Mouse (Mus musculus): ENCODE data around the gene Zc3h4. TPM values are rescaled to one million over a fixed set of nuclear protein-coding genes. Genes with fewer than 3 reads are reported as not detected.

Zc3h4 gene
- polyA plus RNA-seq, 1 experiment from 2014 or later = 24.6 TPM

DNA sequence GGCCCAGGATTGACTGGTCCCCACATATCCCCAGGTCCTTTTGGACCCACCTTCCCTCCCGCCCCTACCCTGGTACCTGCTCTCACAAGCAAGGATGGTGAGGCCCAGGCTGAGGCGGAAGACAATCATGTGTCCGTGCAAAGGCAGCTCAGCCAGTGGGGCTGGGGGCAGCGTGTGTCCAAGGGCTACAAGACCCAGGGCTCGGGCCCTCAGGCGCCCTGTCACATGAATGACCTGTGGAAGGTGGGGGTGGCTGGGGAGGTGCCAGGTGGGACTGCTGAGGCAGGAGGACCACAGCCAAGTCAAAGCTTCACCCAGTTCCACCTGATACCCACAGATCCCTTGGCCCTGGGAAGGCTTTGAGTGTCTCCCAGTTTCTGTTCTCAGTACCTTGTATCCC lies 61.0 kb downstream of the Zc3h4 start:
- H3K4me3 ChIP-seq = no peak overlapping the region
- H3K36me3 ChIP-seq = peaks cover 11% of the 10 kb centered on the region
- 82% methylated on average over 6 of the region's 6 CpGs for WGBS
- no peaks in the 10 kb centered on the region for H3K9me3 ChIP-seq (replicated peaks)
- peaks cover 21% of the 10 kb centered on the region for H3K27me3 ChIP-seq (ENCODE audit: low read depth, poor library complexity, severe bottlenecking)
- no peak for DNase-seq (ENCODE audit: low spot score)
- 0 out of 2 replicates have a peak overlapping the region, but pooled peaks have one; percentile 19 for H3K27ac ChIP-seq
- 0 out of 2 replicates have a peak, but pooled peaks cover 2% of the 10 kb centered on the region for H3K4me1 ChIP-seq

DNA sequence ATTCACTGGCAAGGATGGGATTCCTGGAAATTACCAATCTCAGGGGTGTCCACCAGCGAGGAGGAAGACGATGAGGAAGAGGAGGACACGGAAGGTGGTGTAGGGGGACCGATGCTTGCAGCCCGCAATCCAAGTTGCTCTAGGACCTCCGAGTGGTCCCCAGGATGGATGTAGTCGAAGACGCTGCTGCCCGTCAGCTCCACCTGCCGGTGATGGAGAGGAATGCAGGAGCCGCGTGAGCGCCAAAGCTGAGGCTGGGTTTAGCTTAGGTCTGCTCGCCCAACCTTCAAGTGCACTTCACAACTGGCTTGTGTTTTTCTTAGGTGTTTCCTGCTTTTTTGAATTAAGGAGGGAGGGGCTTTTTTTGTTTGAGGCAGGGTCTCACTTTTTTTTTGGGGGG lies 62.5 kb downstream of the Zc3h4 start:
- WGBS = 4% methylated on average over 14 of the region's 14 CpGs
- Histone ChIP-seq H3K36me3 (peaks cover 3% of the 10 kb centered on the region; the same call in 1 of the 2 replicates), H3K9me3 (replicated peaks) (no peaks in the 10 kb centered on the region), H3K4me1 (peaks cover 8% of the 10 kb centered on the region), H3K27ac (no peak overlapping the region), H3K4me3 (no peak overlapping the region), H3K27me3 (ENCODE audit: low read depth, poor library complexity, severe bottlenecking) (peaks cover 26% of the 10 kb centered on the region)
- peak; percentile 91 for DNase-seq (ENCODE audit: low spot score)

GRCm38 (mm10) chr7:16465160-16465559 lies 64.5 kb downstream of the Zc3h4 start:
- Histone ChIP-seq H3K4me1 (peaks cover 9% of the 10 kb centered on the region), H3K9me3 (replicated peaks) (no peaks in the 10 kb centered on the region), H3K4me3 (no peak overlapping the region), H3K27ac (no peak overlapping the region), H3K27me3 (ENCODE audit: low read depth, poor library complexity, severe bottlenecking) (peaks cover 42% of the 10 kb centered on the region), H3K36me3 (no peaks in the 10 kb centered on the region)
- DNase-seq (ENCODE audit: low spot score) = peak; percentile 84
- WGBS = 16% methylated on average over 8 of the region's 8 CpGs

DNA sequence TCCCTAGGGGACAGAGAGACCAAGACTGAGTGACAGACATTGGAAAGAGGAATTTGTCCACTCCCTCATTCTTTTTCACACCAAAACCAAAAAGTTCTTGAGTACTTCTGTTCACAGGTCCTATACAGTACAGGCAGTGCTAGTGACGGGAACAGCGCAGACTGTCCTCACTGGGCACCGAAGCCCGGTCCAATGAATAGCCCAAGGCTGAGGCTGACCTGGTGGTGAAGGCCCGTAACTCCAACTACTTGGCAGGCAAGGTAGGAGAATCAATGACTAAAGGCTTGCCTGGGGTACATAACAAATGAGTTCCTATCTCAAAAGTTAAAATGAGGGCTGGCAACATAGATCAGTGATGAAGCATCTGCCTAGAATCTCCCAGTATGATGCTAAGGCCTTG lies 64.9 kb downstream of the Zc3h4 start:
- Histone ChIP-seq H3K27me3 (ENCODE audit: low read depth, poor library complexity, severe bottlenecking) (peaks cover 45% of the 10 kb centered on the region), H3K4me1 (peaks cover 9% of the 10 kb centered on the region), H3K36me3 (no peaks in the 10 kb centered on the region)

GRCm38 (mm10) chr7:16466565-16466964 lies 65.9 kb downstream of the Zc3h4 start:
- no peaks in the 10 kb centered on the region for H3K9me3 ChIP-seq (replicated peaks)
- no peak overlapping the region for H3K27ac ChIP-seq
- no peak for DNase-seq (ENCODE audit: low spot score)
- H3K36me3 ChIP-seq = no peaks in the 10 kb centered on the region
- peaks cover 9% of the 10 kb centered on the region for H3K4me1 ChIP-seq
- no peak overlapping the region for H3K4me3 ChIP-seq
- peaks cover 45% of the 10 kb centered on the region for H3K27me3 ChIP-seq (ENCODE audit: low read depth, poor library complexity, severe bottlenecking)
- WGBS = 74% methylated on average over 4 of the region's 4 CpGs

More for the DNA sequence above, 64.9 kb downstream of the Zc3h4 start:
- no peak for DNase-seq (ENCODE audit: low spot score)
- 92% methylated on average over 5 of the region's 5 CpGs for WGBS
- Histone ChIP-seq H3K4me3 (no peak overlapping the region), H3K9me3 (replicated peaks) (no peaks in the 10 kb centered on the region), H3K27ac (no peak overlapping the region)

- Histone ChIP-seq H3K4me1 (peaks cover 10% of the 10 kb centered on the region), H3K27me3 (ENCODE audit: low read depth, poor library complexity, severe bottlenecking) (peaks cover 51% of the 10 kb centered on the region), H3K4me3 (no peak overlapping the region), H3K9me3 (replicated peaks) (no peaks in the 10 kb centered on the region), H3K27ac (no peak overlapping the region), H3K36me3 (no peaks in the 10 kb centered on the region)
- WGBS = 36% methylated on average over 5 of the region's 5 CpGs
- DNase-seq (ENCODE audit: low spot score) = no peak
Measured at GRCm38 (mm10) chr7:16468115-16468514, 67.4 kb downstream of the Zc3h4 start.

GRCm38 (mm10) chr7:16471549-16471948 lies 70.8 kb downstream of the Zc3h4 start:
- Histone ChIP-seq H3K36me3 (no peaks in the 10 kb centered on the region), H3K9me3 (replicated peaks) (no peaks in the 10 kb centered on the region), H3K4me3 (no peak overlapping the region), H3K27me3 (ENCODE audit: low read depth, poor library complexity, severe bottlenecking) (peaks cover 86% of the 10 kb centered on the region), H3K4me1 (peaks cover 36% of the 10 kb centered on the region), H3K27ac (no peak overlapping the region)
- WGBS = 44% methylated on average over 9 of the region's 9 CpGs
- DNase-seq (ENCODE audit: low spot score) = no peak

GRCm38 (mm10) chr7:16472116-16472709 lies 71.5 kb downstream of the Zc3h4 start:
- H3K4me1 ChIP-seq = peaks cover 38% of the 10 kb centered on the region
- peaks cover 92% of the 10 kb centered on the region for H3K27me3 ChIP-seq (ENCODE audit: low read depth, poor library complexity, severe bottlenecking)
- WGBS = 7% methylated on average over 17 of the region's 17 CpGs
- H3K4me3 ChIP-seq = no peak overlapping the region
- DNase-seq (ENCODE audit: low spot score) = no peak
- H3K27ac ChIP-seq = no peak overlapping the region
- H3K36me3 ChIP-seq = no peaks in the 10 kb centered on the region
- no peaks in the 10 kb centered on the region for H3K9me3 ChIP-seq (replicated peaks)

DNA sequence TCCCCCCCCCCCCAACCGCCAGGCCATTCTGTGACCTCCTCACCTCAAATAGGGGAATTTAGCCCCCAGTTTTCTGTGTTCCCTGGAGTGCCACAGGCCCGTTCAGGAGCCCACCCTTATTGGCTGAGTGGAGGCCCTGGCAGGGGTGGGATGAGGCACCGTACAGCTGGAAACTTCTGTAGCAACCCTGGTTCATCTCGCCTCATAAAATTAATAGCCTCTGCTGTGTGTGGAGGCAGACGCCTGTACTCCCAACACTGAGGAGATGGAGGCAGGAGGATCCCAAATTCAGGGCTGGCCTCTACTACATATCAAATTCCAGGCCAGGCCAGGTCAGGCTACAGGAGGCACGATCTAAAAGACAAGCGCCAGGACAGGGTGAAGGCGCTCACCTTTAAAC lies 73.1 kb downstream of the Zc3h4 start:
- no peak overlapping the region for H3K4me3 ChIP-seq
- no peaks in the 10 kb centered on the region for H3K36me3 ChIP-seq
- peaks cover 31% of the 10 kb centered on the region for H3K4me1 ChIP-seq
- H3K27ac ChIP-seq = no peak overlapping the region
- WGBS = 52% methylated on average over 8 of the region's 8 CpGs
- no peaks in the 10 kb centered on the region for H3K9me3 ChIP-seq (replicated peaks)
- H3K27me3 ChIP-seq (ENCODE audit: low read depth, poor library complexity, severe bottlenecking) = peaks cover 98% of the 10 kb centered on the region
- DNase-seq (ENCODE audit: low spot score) = no peak

GRCm38 (mm10) chr7:16474445-16474844 lies 73.7 kb downstream of the Zc3h4 start:
- Histone ChIP-seq H3K27me3 (ENCODE audit: low read depth, poor library complexity, severe bottlenecking) (peaks cover 95% of the 10 kb centered on the region), H3K27ac (no peak overlapping the region), H3K4me3 (peak overlapping the region; percentile 43), H3K9me3 (replicated peaks) (no peaks in the 10 kb centered on the region), H3K36me3 (no peaks in the 10 kb centered on the region), H3K4me1 (peaks cover 31% of the 10 kb centered on the region)
- WGBS = 4% methylated on average over 33 of the region's 33 CpGs
- peak; percentile 56 for DNase-seq (ENCODE audit: low spot score)

DNA sequence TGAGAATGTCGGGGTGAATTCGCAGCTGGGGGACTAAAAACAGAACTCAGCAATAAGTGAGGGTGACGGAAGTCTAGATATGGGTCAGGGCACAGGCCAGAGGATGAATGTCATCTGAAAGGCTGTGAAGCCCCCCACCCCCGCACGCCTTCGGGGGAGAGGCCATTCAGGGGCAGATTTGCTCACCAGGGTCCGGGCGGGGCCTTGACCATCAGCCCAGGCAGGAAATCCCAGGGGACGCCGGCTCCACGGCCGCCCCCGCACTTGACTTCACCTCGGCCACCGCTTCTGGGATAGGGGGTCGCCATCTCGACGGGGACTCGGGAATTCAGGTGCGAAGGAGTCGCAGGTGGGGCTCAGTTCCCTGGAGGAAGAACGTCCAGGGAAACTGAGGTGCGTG lies 74.6 kb downstream of the Zc3h4 start:
- Histone ChIP-seq H3K27ac (no peak overlapping the region), H3K27me3 (ENCODE audit: low read depth, poor library complexity, severe bottlenecking) (peaks cover 91% of the 10 kb centered on the region), H3K9me3 (replicated peaks) (no peaks in the 10 kb centered on the region), H3K36me3 (no peaks in the 10 kb centered on the region), H3K4me3 (peak overlapping the region; percentile 40), H3K4me1 (peaks cover 31% of the 10 kb centered on the region)
- no peak for DNase-seq (ENCODE audit: low spot score)
- WGBS = 5% methylated on average over 23 of the region's 23 CpGs

DNA sequence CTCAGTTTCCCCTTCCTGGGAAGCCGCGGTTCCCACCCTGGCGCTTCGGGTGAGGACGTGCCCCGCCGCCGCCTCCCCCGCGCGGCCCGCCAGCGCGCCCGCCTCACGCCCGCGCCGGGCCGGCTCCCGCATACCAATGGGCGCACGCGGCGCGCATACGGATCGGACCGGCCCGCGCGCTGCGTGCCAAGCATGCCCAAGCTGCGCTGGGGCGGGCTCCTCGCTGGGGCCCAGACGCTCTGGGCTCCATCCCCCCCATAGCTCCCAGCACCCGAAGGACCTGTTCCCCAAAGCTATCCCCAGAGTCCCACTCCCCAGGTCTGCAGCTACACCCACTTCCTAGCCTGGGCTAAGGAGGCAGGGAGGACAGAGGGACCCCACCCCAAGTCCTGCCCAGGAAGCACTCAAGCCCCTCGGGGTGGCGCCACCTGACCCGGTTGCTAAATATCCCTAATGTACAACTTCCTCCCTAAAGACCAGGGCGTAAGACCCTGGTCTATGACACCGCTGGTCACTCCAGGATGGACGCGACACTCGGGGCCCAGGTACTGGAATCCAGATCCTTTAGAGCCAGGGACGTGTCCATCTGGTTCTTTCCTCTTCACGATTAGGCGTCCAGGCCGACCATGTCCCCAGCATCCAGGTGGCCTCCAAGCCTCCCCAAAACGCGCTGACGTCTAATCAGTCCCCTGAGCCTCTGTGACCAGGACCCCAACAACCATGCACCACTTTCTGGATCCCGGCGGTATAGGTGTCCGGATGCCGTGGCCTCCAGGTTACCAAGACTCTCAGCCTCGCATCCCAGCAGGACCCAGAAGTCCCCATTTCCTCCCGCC lies 75.3 kb downstream of the Zc3h4 start:
- Histone ChIP-seq H3K4me1 (peaks cover 31% of the 10 kb centered on the region), H3K27me3 (ENCODE audit: low read depth, poor library complexity, severe bottlenecking) (peaks cover 85% of the 10 kb centered on the region), H3K36me3 (no peaks in the 10 kb centered on the region), H3K9me3 (replicated peaks) (no peaks in the 10 kb centered on the region), H3K4me3 (peak overlapping the region; percentile 40), H3K27ac (no peak overlapping the region)
- 1% methylated on average over 59 of the region's 59 CpGs for WGBS
- DNase-seq (ENCODE audit: low spot score) = no peak

- peaks cover 79% of the 10 kb centered on the region for H3K27me3 ChIP-seq (ENCODE audit: low read depth, poor library complexity, severe bottlenecking)
- no peak overlapping the region for H3K27ac ChIP-seq
- WGBS = under 1% methylated on average over 34 of the region's 34 CpGs
- peak overlapping the region; percentile 40 for H3K4me3 ChIP-seq
- H3K9me3 ChIP-seq (replicated peaks) = no peaks in the 10 kb centered on the region
- no peaks in the 10 kb centered on the region for H3K36me3 ChIP-seq
- H3K4me1 ChIP-seq = peaks cover 31% of the 10 kb centered on the region
- peak; percentile 53 for DNase-seq (ENCODE audit: low spot score)
Measured at GRCm38 (mm10) chr7:16476600-16476989, 75.9 kb downstream of the Zc3h4 start.
